Mouse (Mus musculus) embryonic facial prominence, embryonic 10.5 days (tissue): ENCODE measurements around the gene Ncbp2. TPM values are rescaled to one million over a fixed set of nuclear protein-coding genes. Genes with fewer than 3 reads are reported as not detected.

Experiments used
- DNase-seq: peaks from one replicate; pipeline ENCODE4 v3.0.0-alpha.2; 2017; ENCODE audit warnings: low spot score
- H3K27ac ChIP-seq: fragments of 300-500 bp; sonication (generic); replicated peaks from 2 replicates; pipeline ENCODE4 v1.5.1; 2016; ENCODE audit warnings: mild to moderate bottlenecking
- H3K27me3 ChIP-seq: fragments of 300-500 bp; sonication (generic); replicated peaks from 2 replicates; pipeline ENCODE4 v1.6.1; 2016; ENCODE audit warnings: low read depth, mild to moderate bottlenecking; ENCODE audit not compliant: poor library complexity, severe bottlenecking
- H3K36me3 ChIP-seq: fragments of 300-500 bp; sonication (generic); replicated peaks from 2 replicates; pipeline ENCODE4 v1.6.1; 2016; ENCODE audit warnings: mild to moderate bottlenecking, moderate library complexity
- H3K4me1 ChIP-seq: fragments of 300-500 bp; sonication (generic); 2 replicates; pipeline ENCODE4 v1.6.1; 2016
- H3K4me3 ChIP-seq: fragments of 300-500 bp; sonication (generic); 2 replicates; pipeline ENCODE4 v1.5.1; 2016; ENCODE audit warnings: mild to moderate bottlenecking, moderate library complexity
- H3K9me3 ChIP-seq: fragments of 300-500 bp; sonication (generic); 2 replicates; pipeline ENCODE4 v1.6.1; 2016; ENCODE audit warnings: mild to moderate bottlenecking
- WGBS: fragments of 180-500 bp; shearing (Covaris S2); methylation state at CpG from one replicate; pipeline ENCODE4 v1.1.7; 2016; 5-methylcytosine and 5-hydroxymethylcytosine counted together
- microRNA-seq: library from miRNA; unstranded; fragments of <30 nt; microRNA quantifications from one replicate; pipeline ENCODE4, GENCODE M21; 2017
- polyA plus RNA-seq: library from polyadenylated mRNA; unstranded; fragments of >200 nt; fragmentation: Nextera tagmentation; extraction: Ambion mirVana; gene quantifications from 2 replicates; pipeline ENCODE4 v1.2.1, GENCODE M21; 2016

Gene Ncbp2
- polyA plus RNA-seq, 1 experiment from 2014 or later: 145 TPM

DNA sequence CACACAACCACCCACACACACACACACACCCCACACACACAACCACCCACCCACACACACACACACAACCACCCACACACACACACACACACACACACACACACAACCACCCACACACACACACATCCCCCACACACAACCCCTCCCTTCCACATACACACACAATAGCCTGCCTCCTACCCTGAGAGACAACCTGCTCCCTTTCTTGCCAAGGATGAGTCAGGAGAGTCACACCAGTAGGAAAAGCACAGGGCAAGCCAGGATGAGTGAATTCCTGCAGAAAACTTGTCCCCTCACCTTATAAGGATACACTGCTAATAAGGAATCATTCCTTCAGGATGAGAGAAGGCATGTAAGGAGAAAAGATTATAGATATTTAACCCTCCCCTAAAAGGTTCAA is 45.6 kb downstream of the Ncbp2 start:
- no peak overlapping the region for H3K27ac ChIP-seq
- no peak for DNase-seq
- H3K36me3 ChIP-seq: peaks cover 65% of the 10 kb centered on the region

GRCm38 (mm10) chr16:31996371-31996770 is 48.1 kb downstream of the Ncbp2 start:
- no peak for DNase-seq
- H3K27me3 ChIP-seq: no peaks in the 10 kb centered on the region
- H3K9me3 ChIP-seq: no peaks in the 10 kb centered on the region
- 81% methylated on average over 5 of the region's 5 CpGs for WGBS
- no peaks in the 10 kb centered on the region; the same call in 1 of the 2 replicates for H3K4me1 ChIP-seq
- H3K36me3 ChIP-seq: peaks cover 68% of the 10 kb centered on the region
- no peak overlapping the region for H3K27ac ChIP-seq
- no peak overlapping the region for H3K4me3 ChIP-seq

More for the DNA sequence above, 45.6 kb downstream of the Ncbp2 start:
- Histone ChIP-seq H3K4me3 (no peak overlapping the region), H3K4me1 (no peaks in the 10 kb centered on the region), H3K27me3 (no peaks in the 10 kb centered on the region), H3K9me3 (no peaks in the 10 kb centered on the region)

DNA sequence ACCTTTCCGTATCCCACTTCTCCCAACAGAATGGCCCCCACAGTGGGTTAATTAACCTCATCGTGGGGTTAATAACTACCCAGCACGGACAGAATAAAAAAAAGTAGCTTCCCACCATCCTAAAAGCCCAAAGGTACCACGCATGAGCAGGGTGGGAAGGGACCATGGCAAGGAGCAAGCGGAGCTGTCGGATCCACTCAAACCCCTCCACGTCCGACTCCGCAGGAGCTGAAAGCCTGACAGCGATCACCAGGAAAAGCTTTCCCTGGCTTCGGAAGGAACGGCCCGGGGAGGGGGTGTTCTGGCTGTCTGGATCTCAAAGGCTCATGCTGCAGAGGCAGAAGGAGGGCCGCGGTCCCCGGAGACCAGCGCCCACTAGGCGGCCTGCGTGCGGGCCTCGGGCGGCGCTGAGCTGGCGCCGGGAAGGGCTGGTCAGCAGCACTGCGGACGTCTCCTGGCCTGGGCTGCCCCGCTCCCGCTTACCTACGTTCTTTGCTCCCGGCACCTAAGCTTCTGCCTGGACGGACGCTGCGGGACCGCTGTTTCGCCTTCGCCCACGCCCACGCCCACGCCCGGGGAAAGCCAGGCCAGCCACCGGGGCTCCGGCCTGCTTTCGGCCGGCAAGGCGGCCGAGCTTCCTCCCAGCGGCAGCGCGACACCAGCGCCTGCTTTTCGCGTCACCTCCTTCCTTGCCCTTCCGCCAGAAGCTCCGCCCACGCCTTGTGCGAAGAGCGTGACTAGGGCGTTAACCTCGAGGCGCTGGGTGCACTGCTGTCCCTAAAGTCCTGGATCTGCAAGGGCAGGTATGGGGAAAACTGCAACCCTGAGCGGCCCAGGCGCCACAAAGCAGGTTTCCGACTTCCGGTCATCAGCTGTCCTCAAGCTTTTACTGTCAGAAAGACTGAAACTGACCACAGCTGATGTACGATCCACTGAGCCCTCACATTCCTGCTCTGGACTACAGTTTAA is 54.5 kb downstream of the Ncbp2 start, which contains the start of gene Senp5:
TSS of gene Senp5 (minus strand) at position 779 of the 969 bp plus-strand sequence.
- DNase-seq: peak; percentile 91
- Histone ChIP-seq H3K9me3 (no peaks in the 10 kb centered on the region), H3K36me3 (peaks cover 23% of the 10 kb centered on the region), H3K4me3 (peak within 1 kb of the TSS; percentile 96), H3K27ac (peak within 1 kb of the TSS; percentile 90), H3K4me1 (peaks cover 21% of the 10 kb centered on the region), H3K27me3 (no peaks in the 10 kb centered on the region)
- 2% methylated on average over 66 of the region's 66 CpGs for WGBS

DNA sequence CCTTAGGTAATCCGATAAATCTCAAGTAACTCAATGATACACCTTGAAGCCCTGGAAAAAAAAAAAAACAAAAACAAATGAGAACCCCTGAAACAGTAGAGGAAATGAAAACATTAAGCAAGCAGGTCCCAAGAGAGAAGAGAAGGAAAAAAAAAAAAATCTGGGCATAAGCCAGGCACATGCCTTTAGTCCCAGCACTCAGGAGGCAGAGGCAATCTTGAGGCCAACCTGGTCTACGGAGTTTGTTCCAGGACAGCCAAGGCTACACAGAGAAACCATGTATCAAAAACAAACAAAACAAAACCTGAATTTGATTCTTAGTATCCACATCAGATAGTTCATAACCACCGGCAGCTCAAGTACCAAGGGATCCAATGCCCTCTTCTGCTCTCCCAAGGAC is 56.4 kb downstream of the Ncbp2 start:
- WGBS: 97% methylated on average over 3 of the region's 3 CpGs
- no peak for DNase-seq
- H3K27me3 ChIP-seq: no peaks in the 10 kb centered on the region

GRCm38 (mm10) chr16:32008529-32009293 is 60.4 kb downstream of the Ncbp2 start:
- Histone ChIP-seq H3K4me1 (peaks cover 13% of the 10 kb centered on the region), H3K9me3 (no peaks in the 10 kb centered on the region), H3K27me3 (no peaks in the 10 kb centered on the region), H3K27ac (no peak overlapping the region), H3K4me3 (no peak overlapping the region), H3K36me3 (peaks cover 11% of the 10 kb centered on the region)
- DNase-seq: no peak
- 63% methylated on average over 10 of the region's 10 CpGs for WGBS

More for the DNA sequence above, 56.4 kb downstream of the Ncbp2 start:
- Histone ChIP-seq H3K9me3 (no peaks in the 10 kb centered on the region), H3K27ac (no peak overlapping the region), H3K4me3 (no peak overlapping the region), H3K36me3 (peaks cover 14% of the 10 kb centered on the region), H3K4me1 (peaks cover 31% of the 10 kb centered on the region)

- H3K4me3 ChIP-seq: no peak overlapping the region
- DNase-seq: no peak
- H3K27me3 ChIP-seq: no peaks in the 10 kb centered on the region
- WGBS: 49% methylated on average over 5 of the region's 5 CpGs
- H3K9me3 ChIP-seq: no peaks in the 10 kb centered on the region
- no peak overlapping the region for H3K27ac ChIP-seq
- H3K36me3 ChIP-seq: peaks cover 22% of the 10 kb centered on the region
- H3K4me1 ChIP-seq: peaks cover 12% of the 10 kb centered on the region
These were observed 61.6 kb downstream of the Ncbp2 start for GRCm38 (mm10) chr16:32009913-32010312.

- DNase-seq: no peak
- peaks cover 26% of the 10 kb centered on the region for H3K36me3 ChIP-seq
- no peak overlapping the region for H3K4me3 ChIP-seq
- no peaks in the 10 kb centered on the region for H3K27me3 ChIP-seq
- 87% methylated on average over 4 of the region's 4 CpGs for WGBS
- no peaks in the 10 kb centered on the region for H3K9me3 ChIP-seq
- no peak overlapping the region for H3K27ac ChIP-seq
- H3K4me1 ChIP-seq: peaks cover 12% of the 10 kb centered on the region
These were observed 62.0 kb downstream of the Ncbp2 start for GRCm38 (mm10) chr16:32010330-32010729.

Small RNA genes within 50 kb of the gene (microRNA-seq; reads per million reads assigned to microRNA genes)
- not detected for gene Gm26269

Other genes starting within 250 kb of the Ncbp2 start
- 0.06 and 0.13 TPM in 2 replicates for gene Meltf, start 69.7 kb upstream of the Ncbp2 start, polyA plus RNA-seq
- gene Pigz, start 14.7 kb upstream of the Ncbp2 start, polyA plus RNA-seq: 1.3 and 1.8 TPM in 2 replicates
- gene 0610012G03Rik, start within 50 bp of the Ncbp2 start, polyA plus RNA-seq: 86.7 and 87.7 TPM in 2 replicates
- 21.5 and 21.8 TPM in 2 replicates for gene Senp5, start 54.8 kb downstream of the Ncbp2 start, polyA plus RNA-seq
- 39.4 and 42.4 TPM in 2 replicates for gene Pak2, start 130.8 kb downstream of the Ncbp2 start, polyA plus RNA-seq
- gene Pigx, start 151.2 kb downstream of the Ncbp2 start, polyA plus RNA-seq: 151 and 152 TPM in 2 replicates
- gene Cep19, start 151.3 kb downstream of the Ncbp2 start, polyA plus RNA-seq: 36.5 and 36.7 TPM in 2 replicates
- 7.3 and 8.1 TPM in 2 replicates for gene Nrros, start 217.1 kb downstream of the Ncbp2 start, polyA plus RNA-seq
- not detected in 2 replicates for gene Bex6, start 231.3 kb downstream of the Ncbp2 start, polyA plus RNA-seq